Mouse (Mus musculus) spleen, adult 2 months (tissue): ENCODE measurements around the gene Amelx. TPM values are rescaled to one million over a fixed set of nuclear protein-coding genes. Genes with fewer than 3 reads are reported as not detected.

Experiments used
- DNase-seq, 2 experiments: peaks; one replicate each; pipeline versions ENCODE4 v3.0.0 to v3.0.0-alpha.2; 2012 to 2021; ENCODE audit warnings: low spot score in 2 of 2, low read depth in 1 of 2
- H3K27ac ChIP-seq: fragments of 200-500 bp; 2 replicates; pipeline ENCODE4 v1.5.1; 2012; ENCODE audit warnings: low read length, inconsistent platforms; ENCODE audit not compliant: insufficient read depth
- H3K27me3 ChIP-seq: fragments of 200-500 bp; 2 replicates; pipeline ENCODE4 v1.6.1; 2012; ENCODE audit warnings: mild to moderate bottlenecking, moderate library complexity, low read length, inconsistent platforms; ENCODE audit not compliant: control insufficient read depth, insufficient read depth
- H3K36me3 ChIP-seq: fragments of 200-500 bp; 2 replicates; pipeline ENCODE4 v1.6.1; 2012; ENCODE audit warnings: mild to moderate bottlenecking, low read length, inconsistent platforms; ENCODE audit not compliant: control insufficient read depth, insufficient read depth
- H3K4me1 ChIP-seq: fragments of 200-500 bp; 2 replicates; pipeline ENCODE4 v1.6.1; 2011; ENCODE audit warnings: inconsistent platforms; ENCODE audit not compliant: control insufficient read depth, insufficient read depth, insufficient read length
- H3K4me3 ChIP-seq: fragments of 200-500 bp; 2 replicates; pipeline ENCODE4 v1.5.1; 2011; ENCODE audit warnings: mild to moderate bottlenecking, inconsistent platforms; ENCODE audit not compliant: insufficient read depth, insufficient read length; ENCODE audit errors: extremely low read depth
- CTCF ChIP-seq: fragments of 200-500 bp; IDR thresholded peaks from 2 replicates; pipeline ENCODE4 v1.5.1; 2011; ENCODE audit warnings: mild to moderate bottlenecking, inconsistent platforms; ENCODE audit not compliant: insufficient read depth, insufficient read length, insufficient replicate concordance; ENCODE audit errors: extremely low read depth
- POLR2A ChIP-seq: fragments of 200-500 bp; IDR thresholded peaks from 2 replicates; pipeline ENCODE4 v1.6.1; 2011; ENCODE audit warnings: low read depth, low read length, inconsistent platforms
- WGBS: fragments of 180-500 bp; shearing (Covaris S2); methylation state at CpG from one replicate; pipeline ENCODE4 v1.1.7; 2018; 5-methylcytosine and 5-hydroxymethylcytosine counted together
- polyA plus RNA-seq: library from polyadenylated mRNA; depleted of rRNA; stranded (reverse); fragments of >200 nt; gene quantifications from 2 replicates; pipeline ENCODE4 v1.2.3, GENCODE M21; 2012; rRNA removed

Amelx gene
- polyA plus RNA-seq, 1 experiment = not detected

DNA sequence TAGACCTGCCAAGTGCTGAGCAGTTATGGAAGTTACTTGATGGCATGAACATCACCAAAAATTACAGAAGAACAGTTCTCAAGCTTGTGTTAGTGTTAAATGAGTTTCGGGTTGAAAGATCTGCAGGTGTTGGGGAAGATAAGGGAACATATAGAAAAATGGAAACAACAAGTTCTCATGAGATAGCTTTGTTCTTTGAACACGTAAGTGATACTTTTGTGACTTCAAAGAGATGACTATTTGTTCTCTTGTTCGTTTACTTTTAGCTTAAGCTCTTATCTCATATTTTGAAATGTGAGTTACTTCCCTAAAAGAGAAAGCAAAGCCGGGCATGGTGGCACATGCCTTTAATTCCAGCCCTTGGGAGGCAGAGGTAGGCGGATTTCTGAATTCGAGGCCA lies 28.6 kb downstream of the Amelx start:
- no peak overlapping the region for H3K27ac ChIP-seq
- WGBS = 63% methylated on average over 6 of the region's 6 CpGs
- no peak for DNase-seq

DNA sequence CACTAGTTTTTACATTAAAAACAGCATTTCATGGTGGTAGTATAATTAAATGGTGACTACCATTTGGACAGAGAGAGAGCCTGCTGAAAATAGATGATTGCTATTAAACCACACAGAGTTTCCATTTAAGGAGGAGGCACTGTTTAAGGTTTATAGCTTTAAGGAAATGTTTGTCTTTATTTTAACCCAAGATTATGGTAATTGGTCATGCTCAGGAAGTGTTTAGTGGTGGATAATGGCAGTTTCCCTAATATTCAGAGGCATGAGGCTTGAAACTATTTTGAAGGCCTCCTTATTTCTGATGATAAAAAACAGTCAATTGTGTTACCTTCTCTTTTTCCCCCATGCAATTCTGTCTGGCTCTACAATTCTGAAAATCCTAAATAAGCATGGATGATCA lies 33.2 kb downstream of the Amelx start:
- no peak for DNase-seq
- no peak for TF ChIP-seq CTCF
- no peak for TF ChIP-seq POLR2A
- Histone ChIP-seq H3K4me3 (no peak overlapping the region), H3K27me3 (no peaks in the 10 kb centered on the region), H3K27ac (no peak overlapping the region), H3K36me3 (no peaks in the 10 kb centered on the region), H3K4me1 (no peaks in the 10 kb centered on the region)

More for the DNA sequence above, 28.6 kb downstream of the Amelx start:
- Histone ChIP-seq H3K36me3 (no peaks in the 10 kb centered on the region), H3K27me3 (no peaks in the 10 kb centered on the region), H3K4me3 (no peak overlapping the region), H3K4me1 (no peaks in the 10 kb centered on the region)
- TF ChIP-seq POLR2A = no peak
- no peak for TF ChIP-seq CTCF

GRCm38 (mm10) chrX:169140467-169140866 lies 46.5 kb downstream of the Amelx start:
- Histone ChIP-seq H3K36me3 (no peaks in the 10 kb centered on the region), H3K27ac (no peak overlapping the region), H3K4me1 (no peaks in the 10 kb centered on the region), H3K27me3 (no peaks in the 10 kb centered on the region), H3K4me3 (no peak overlapping the region)
- no peak for DNase-seq
- TF ChIP-seq CTCF (no peak), POLR2A (no peak)
- 89% methylated on average over 9 of the region's 9 CpGs for WGBS

DNA sequence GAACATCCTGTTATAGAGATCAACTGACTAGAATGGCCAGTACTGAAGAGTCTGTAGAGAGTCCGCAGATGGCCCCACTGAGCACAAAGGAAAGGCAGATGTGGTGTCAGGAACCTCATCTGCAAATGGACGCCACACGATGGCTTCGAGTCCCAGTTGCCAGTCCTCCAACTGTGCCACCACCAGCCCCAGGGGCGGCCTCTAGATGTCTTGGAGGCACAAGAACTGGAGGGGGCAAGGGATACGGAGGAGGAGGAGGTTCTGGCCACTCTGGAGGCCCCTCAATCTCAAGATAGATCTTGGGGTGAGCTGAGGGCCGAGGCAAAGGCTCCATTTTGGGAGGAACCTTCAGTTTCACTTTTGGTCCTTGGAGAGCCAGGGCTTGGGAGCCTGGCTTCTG lies 47.2 kb downstream of the Amelx start:
- H3K4me1 ChIP-seq = no peaks in the 10 kb centered on the region
- no peak overlapping the region for H3K27ac ChIP-seq
- no peaks in the 10 kb centered on the region for H3K36me3 ChIP-seq
- TF ChIP-seq POLR2A = no peak
- no peak for TF ChIP-seq CTCF
- no peak for DNase-seq
- no peaks in the 10 kb centered on the region for H3K27me3 ChIP-seq
- WGBS = 87% methylated on average over 7 of the region's 7 CpGs
- no peak overlapping the region for H3K4me3 ChIP-seq

Other genes with a start within 250 kb of the Amelx start
- gene Hccs, start 133.2 kb upstream of the Amelx start, polyA plus RNA-seq = 5.1 and 5.2 TPM in 2 replicates